Mouse (Mus musculus) limb, embryonic 10.5 days (tissue): ENCODE measurements around the gene Ndufc2. TPM values are rescaled to one million over a fixed set of nuclear protein-coding genes. Genes with fewer than 3 reads are reported as not detected.

Source experiments
- DNase-seq: peaks from one replicate; pipeline ENCODE4 v3.0.0-alpha.2; 2017; ENCODE audit warnings: low spot score
- H3K27ac ChIP-seq: fragments of 300-500 bp; sonication (generic); 2 replicates; pipeline ENCODE4 v1.5.1; 2016; ENCODE audit warnings: mild to moderate bottlenecking
- H3K27me3 ChIP-seq: fragments of 300-500 bp; sonication (generic); 2 replicates; pipeline ENCODE4 v1.6.1; 2016; ENCODE audit warnings: low read depth, mild to moderate bottlenecking; ENCODE audit not compliant: poor library complexity, severe bottlenecking
- H3K36me3 ChIP-seq: fragments of 300-500 bp; sonication (generic); 2 replicates; pipeline ENCODE4 v1.6.1; 2016; ENCODE audit warnings: mild to moderate bottlenecking, moderate library complexity
- H3K4me1 ChIP-seq: fragments of 300-500 bp; sonication (generic); 2 replicates; pipeline ENCODE4 v1.6.1; 2016
- H3K4me3 ChIP-seq: fragments of 300-500 bp; sonication (generic); 2 replicates; pipeline ENCODE4 v1.5.1; 2016; ENCODE audit warnings: mild to moderate bottlenecking, moderate library complexity
- H3K9me3 ChIP-seq: fragments of 300-500 bp; sonication (generic); replicated peaks from 2 replicates; pipeline ENCODE4 v1.6.1; 2016; ENCODE audit warnings: mild to moderate bottlenecking
- WGBS: fragments of 180-500 bp; shearing (Covaris S2); methylation state at CpG from one replicate; pipeline ENCODE4 v1.1.7; 2016; 5-methylcytosine and 5-hydroxymethylcytosine counted together
- polyA plus RNA-seq: library from polyadenylated mRNA; unstranded; fragments of >200 nt; fragmentation: Nextera tagmentation; extraction: Ambion mirVana; gene quantifications from 2 replicates; pipeline ENCODE4 v1.2.1, GENCODE M21; 2016

The Ndufc2 gene
- polyA plus RNA-seq, 1 experiment from 2014 or later, result 305 TPM

DNA sequence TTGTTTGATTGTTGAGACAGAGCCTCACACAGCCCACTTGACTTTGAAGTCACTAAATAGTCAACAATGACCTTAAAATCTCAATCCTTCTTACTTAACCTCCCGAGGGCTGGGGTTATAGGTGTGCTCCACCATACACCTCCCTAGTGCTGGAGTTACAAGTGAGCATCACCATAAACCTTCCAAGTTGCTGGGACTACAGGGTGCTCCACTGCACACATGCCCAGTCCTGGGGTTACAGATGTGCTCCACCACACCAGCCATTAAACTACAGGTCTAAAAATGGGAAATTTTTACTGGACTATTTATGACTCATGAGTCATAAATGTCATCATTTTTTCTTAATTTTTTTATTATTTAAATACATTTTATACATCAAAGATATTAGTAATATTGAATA is 33.9 kb upstream of the Ndufc2 start:
- Histone ChIP-seq H3K36me3 (no peaks in the 10 kb centered on the region), H3K4me1 (peaks cover 5% of the 10 kb centered on the region), H3K27me3 (no peaks in the 10 kb centered on the region), H3K27ac (no peak overlapping the region), H3K4me3 (no peak overlapping the region), H3K9me3 (no peaks in the 10 kb centered on the region)
- 88% methylated on average over 1 of the region's 1 CpGs for WGBS
- no peak for DNase-seq

DNA sequence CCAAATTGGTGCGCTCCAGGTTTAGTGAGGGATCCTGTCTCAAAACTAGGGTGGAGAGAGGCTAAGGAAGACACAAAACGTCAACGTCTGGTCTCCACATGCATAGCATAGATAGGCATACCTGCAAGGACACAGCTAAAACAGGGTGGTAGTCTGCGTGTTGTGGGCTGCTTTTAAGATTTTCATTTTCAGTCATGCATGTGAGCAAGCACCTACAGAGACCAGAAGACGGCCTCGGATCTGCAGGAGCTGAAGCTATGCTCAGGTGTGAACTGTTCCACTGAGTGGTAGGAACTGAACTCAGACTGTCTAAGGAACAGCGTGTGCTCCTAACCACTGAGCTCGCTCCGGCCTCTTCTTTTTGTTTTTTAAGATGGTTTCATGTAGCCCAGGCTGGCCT is 24.7 kb upstream of the Ndufc2 start:
- WGBS, result 95% methylated on average over 9 of the region's 9 CpGs
- H3K27me3 ChIP-seq, result no peaks in the 10 kb centered on the region
- H3K9me3 ChIP-seq, result no peaks in the 10 kb centered on the region
- peaks cover 63% of the 10 kb centered on the region for H3K36me3 ChIP-seq
- H3K4me1 ChIP-seq, result peaks cover 11% of the 10 kb centered on the region
- no peak for DNase-seq
- no peak overlapping the region for H3K4me3 ChIP-seq
- no peak overlapping the region for H3K27ac ChIP-seq

- Histone ChIP-seq H3K4me3 (no peak overlapping the region), H3K36me3 (peaks cover 70% of the 10 kb centered on the region), H3K9me3 (no peaks in the 10 kb centered on the region), H3K27ac (no peak overlapping the region), H3K27me3 (no peaks in the 10 kb centered on the region), H3K4me1 (peaks cover 7% of the 10 kb centered on the region)
- DNase-seq, result no peak
- WGBS, result 91% methylated on average over 2 of the region's 2 CpGs
These were observed 23.9 kb upstream of the Ndufc2 start for GRCm38 (mm10) chr7:97375906-97376305.

- DNase-seq, result no peak
- Histone ChIP-seq H3K4me3 (no peak overlapping the region), H3K36me3 (peaks cover 97% of the 10 kb centered on the region), H3K4me1 (no peaks in the 10 kb centered on the region), H3K9me3 (no peaks in the 10 kb centered on the region), H3K27me3 (no peaks in the 10 kb centered on the region), H3K27ac (no peak overlapping the region)
- 91% methylated on average over 5 of the region's 5 CpGs for WGBS
These were observed 20.5 kb upstream of the Ndufc2 start for GRCm38 (mm10) chr7:97379304-97379703.

DNA sequence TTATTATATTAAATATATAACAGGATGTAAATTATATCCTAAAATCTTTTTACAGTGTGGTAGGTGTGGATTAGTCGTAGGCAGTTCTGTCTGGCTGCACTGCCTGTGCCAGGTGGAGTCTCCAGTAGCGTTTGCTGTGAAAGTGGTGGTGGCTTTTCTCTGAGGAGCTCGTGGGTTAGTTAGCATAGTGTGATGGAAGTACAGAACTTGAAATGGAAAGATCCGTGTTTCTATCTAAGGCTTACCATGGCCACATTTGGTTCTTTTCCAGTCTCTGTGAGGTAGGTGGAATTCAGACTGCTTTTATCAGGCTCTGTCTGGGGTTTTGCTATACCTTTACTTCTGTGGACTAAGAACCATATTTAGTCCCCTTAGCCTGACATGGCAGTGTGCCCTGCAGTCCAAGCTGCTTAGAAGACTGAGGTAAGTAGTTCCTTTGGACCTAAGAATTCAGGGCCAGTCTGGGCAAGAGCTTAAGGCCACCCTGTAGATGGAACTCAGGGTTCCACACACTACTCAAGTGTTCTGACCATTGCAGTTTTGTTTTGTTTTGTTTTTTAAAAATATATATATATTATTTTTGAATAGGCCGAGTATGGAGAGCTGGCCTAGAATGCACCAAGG is 19.2 kb upstream of the Ndufc2 start:
- peaks cover 97% of the 10 kb centered on the region for H3K36me3 ChIP-seq
- no peak overlapping the region for H3K4me3 ChIP-seq
- WGBS, result 95% methylated on average over 5 of the region's 5 CpGs
- no peaks in the 10 kb centered on the region for H3K9me3 ChIP-seq
- no peak overlapping the region for H3K27ac ChIP-seq
- no peaks in the 10 kb centered on the region for H3K27me3 ChIP-seq
- no peak for DNase-seq
- no peaks in the 10 kb centered on the region for H3K4me1 ChIP-seq

DNA sequence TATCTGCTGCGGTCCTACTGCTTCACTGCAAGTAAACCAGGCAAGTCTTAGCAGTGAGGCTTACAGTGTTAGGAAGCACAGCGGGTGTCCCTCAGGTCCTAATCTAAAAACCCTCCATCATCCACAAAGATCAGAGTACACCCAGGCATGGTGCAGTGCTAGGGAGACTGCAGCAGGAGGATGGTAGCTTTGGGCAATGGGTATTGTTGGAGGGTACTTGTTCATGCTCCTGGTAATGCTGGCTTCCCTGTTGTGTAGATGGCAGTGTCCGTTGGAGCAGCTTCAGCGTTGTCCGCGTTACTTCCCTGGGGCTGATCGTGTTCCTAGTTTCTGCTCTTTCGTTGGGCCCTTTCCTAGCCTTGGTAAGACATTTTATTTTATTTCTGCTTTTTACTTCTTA is 17.1 kb upstream of the Ndufc2 start:
- no peak overlapping the region for H3K27ac ChIP-seq
- DNase-seq, result no peak

DNA sequence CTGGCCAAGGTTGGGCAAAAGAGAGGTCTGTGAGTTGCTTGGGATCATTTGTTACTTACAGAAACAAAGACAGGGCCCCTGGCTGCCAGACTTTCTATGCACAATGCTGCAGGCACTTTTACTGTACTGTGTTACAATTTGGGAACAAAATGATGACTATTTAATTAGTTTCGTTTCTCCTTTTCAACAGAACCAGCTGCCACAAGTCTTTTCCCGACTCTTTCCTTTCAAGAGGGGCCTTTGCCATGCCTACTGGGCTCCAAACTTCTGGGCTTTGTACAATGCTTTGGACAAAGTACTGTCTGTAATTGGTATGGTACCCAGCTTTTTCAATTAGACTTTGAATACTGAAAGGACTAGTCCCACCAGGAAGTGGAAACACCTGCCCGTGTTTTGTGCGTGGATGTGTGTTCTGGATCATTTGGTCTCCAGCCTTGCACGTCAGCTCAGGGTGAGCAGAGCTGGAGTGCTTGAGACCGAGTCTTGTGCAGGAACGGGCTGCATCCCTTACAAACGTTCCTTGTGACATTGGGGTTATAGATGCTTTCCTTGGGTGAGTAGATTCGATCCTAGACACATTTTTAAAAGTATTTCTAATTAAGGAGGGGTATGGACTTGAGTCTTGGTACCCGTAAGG is 16.2 kb upstream of the Ndufc2 start:
- Histone ChIP-seq H3K27ac (no peak overlapping the region), H3K4me3 (no peak overlapping the region), H3K9me3 (no peaks in the 10 kb centered on the region), H3K4me1 (no peaks in the 10 kb centered on the region), H3K27me3 (no peaks in the 10 kb centered on the region), H3K36me3 (peaks cover 99% of the 10 kb centered on the region)
- no peak for DNase-seq
- 93% methylated on average over 10 of the region's 10 CpGs for WGBS

More for the DNA sequence above, 17.1 kb upstream of the Ndufc2 start:
- Histone ChIP-seq H3K27me3 (no peaks in the 10 kb centered on the region), H3K4me1 (no peaks in the 10 kb centered on the region), H3K9me3 (no peaks in the 10 kb centered on the region), H3K36me3 (peaks cover 99% of the 10 kb centered on the region), H3K4me3 (no peak overlapping the region)
- WGBS, result 96% methylated on average over 8 of the region's 8 CpGs

- H3K27me3 ChIP-seq, result no peaks in the 10 kb centered on the region
- H3K4me3 ChIP-seq, result no peak overlapping the region
- H3K9me3 ChIP-seq, result no peaks in the 10 kb centered on the region
- DNase-seq, result no peak
- no peaks in the 10 kb centered on the region for H3K4me1 ChIP-seq
- H3K27ac ChIP-seq, result no peak overlapping the region
- peaks cover 100% of the 10 kb centered on the region for H3K36me3 ChIP-seq
- 89% methylated on average over 7 of the region's 7 CpGs for WGBS
These were observed 13.5 kb upstream of the Ndufc2 start for GRCm38 (mm10) chr7:97386106-97386805.

GRCm38 (mm10) chr7:97386806-97387370 is 12.9 kb upstream of the Ndufc2 start:
- WGBS, result 94% methylated on average over 5 of the region's 5 CpGs
- Histone ChIP-seq H3K9me3 (no peaks in the 10 kb centered on the region), H3K27ac (no peak overlapping the region), H3K4me1 (no peaks in the 10 kb centered on the region), H3K4me3 (no peak overlapping the region), H3K36me3 (peaks cover 100% of the 10 kb centered on the region), H3K27me3 (no peaks in the 10 kb centered on the region)
- no peak for DNase-seq

- no peak for DNase-seq
- H3K9me3 ChIP-seq, result no peaks in the 10 kb centered on the region
- H3K4me3 ChIP-seq, result no peak overlapping the region
- H3K27ac ChIP-seq, result no peak overlapping the region
- H3K36me3 ChIP-seq, result peaks cover 100% of the 10 kb centered on the region
- no peaks in the 10 kb centered on the region for H3K27me3 ChIP-seq
- no peaks in the 10 kb centered on the region for H3K4me1 ChIP-seq
- 93% methylated on average over 8 of the region's 8 CpGs for WGBS
These were observed 12.1 kb upstream of the Ndufc2 start for GRCm38 (mm10) chr7:97387561-97388147.

DNA sequence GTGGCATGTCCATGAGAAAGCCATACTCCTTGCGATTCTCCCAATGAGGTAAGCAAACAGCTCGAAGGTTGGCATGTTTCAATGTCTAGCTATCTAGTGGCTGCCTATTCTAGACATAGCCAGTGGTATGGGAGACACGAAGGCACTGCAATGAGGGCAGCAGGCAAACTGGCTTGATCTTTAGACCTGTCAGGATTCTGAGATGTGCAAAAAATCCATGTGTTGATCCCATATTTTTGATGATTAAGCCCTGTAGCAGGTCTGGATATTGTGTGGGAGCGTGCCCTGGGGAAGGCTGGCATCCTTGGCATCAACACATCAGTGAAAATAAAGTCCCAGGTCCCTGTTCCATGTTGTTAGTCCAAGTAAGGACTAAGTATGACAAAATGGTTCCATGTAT is 11.3 kb upstream of the Ndufc2 start:
- Histone ChIP-seq H3K27me3 (no peaks in the 10 kb centered on the region), H3K9me3 (no peaks in the 10 kb centered on the region), H3K36me3 (peaks cover 100% of the 10 kb centered on the region), H3K27ac (no peak overlapping the region), H3K4me3 (no peak overlapping the region), H3K4me1 (no peaks in the 10 kb centered on the region)
- WGBS, result 92% methylated on average over 4 of the region's 4 CpGs
- no peak for DNase-seq

GRCm38 (mm10) chr7:97391293-97392078 is 8.3 kb upstream of the Ndufc2 start:
- Histone ChIP-seq H3K4me3 (no peak overlapping the region), H3K27me3 (no peaks in the 10 kb centered on the region), H3K27ac (no peak overlapping the region), H3K4me1 (no peaks in the 10 kb centered on the region), H3K9me3 (no peaks in the 10 kb centered on the region), H3K36me3 (peaks cover 74% of the 10 kb centered on the region)
- no peak for DNase-seq
- 94% methylated on average over 13 of the region's 13 CpGs for WGBS
